In the genomic region with DNA sequence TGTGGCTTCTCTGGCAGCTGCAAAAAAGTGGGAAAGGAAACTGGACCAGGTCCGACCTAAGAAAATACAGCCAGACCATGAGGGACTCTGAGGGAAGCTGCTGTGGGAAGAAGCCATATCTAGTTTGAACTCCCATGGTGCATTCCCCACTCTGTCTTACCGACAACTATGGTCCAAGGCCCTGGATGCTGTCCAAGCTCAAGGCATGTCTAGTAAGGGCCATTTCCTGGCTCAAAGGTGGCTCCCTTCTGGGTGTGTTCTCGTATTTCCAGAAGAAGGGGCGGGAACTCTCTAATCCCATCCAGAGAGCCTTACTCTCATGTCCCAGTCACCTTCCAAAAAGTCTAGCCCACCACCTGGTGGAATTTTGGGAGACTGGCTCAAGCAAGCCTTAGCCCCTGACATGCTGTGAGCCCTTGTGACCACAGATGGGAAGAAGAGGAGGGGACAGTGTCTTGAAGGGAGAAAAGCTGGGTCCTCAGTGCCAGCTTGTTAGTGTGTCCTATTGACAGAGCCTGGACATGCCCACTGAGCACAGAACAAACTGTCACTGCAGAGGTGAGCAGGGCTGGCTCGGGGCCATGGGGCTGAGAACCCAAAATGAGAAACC, we compare ENCODE assay signal across 8 mouse cellular contexts. TPM values are rescaled to one million over a fixed set of nuclear protein-coding genes. Genes with fewer than 3 reads are reported as not detected.
DNase-seq lines count a peak whose midpoint lies in the region; ATAC-seq and TF ChIP-seq lines count a peak whose summit lies in the region.

No protein-coding gene starts in this region.

- no peak for TF ChIP-seq EP300 in liver, postnatal 0 days (IDR thresholded peaks at IDR 0.05; ENCODE audit: low read depth)

- no peaks in the 10 kb centered on the region for H3K27me3 ChIP-seq in intestine, embryonic 15.5 days (replicated peaks)
- no peaks in the 10 kb centered on the region for H3K27me3 ChIP-seq in liver, postnatal 0 days (ENCODE audit: insufficient read depth, low read length)

- WGBS in intestine, embryonic 15.5 days: 65% methylated on average over 5 of the region's 5 CpGs
- WGBS in liver, postnatal 0 days (ENCODE audit: insufficient replicate concordance): 60% methylated on average over 5 of the region's 5 CpGs

- peak overlapping the region; percentile 4; the same call in 1 of the 2 replicates for H3K4me3 ChIP-seq in left cerebral cortex, adult 2 months
- H3K4me3 ChIP-seq in intestine, embryonic 15.5 days (replicated peaks): no peak overlapping the region
- H3K4me3 ChIP-seq in liver, postnatal 0 days (ENCODE audit: low read depth, low read length): peak overlapping the region; percentile 83

- H3K9ac ChIP-seq in intestine, embryonic 15.5 days: peak overlapping the region; percentile 28; the same call in 1 of the 2 replicates
- H3K9ac ChIP-seq in liver, postnatal 0 days (replicated peaks): peak overlapping the region; percentile 26; the same call in 1 of the 2 replicates

- TF ChIP-seq CTCF in left cerebral cortex, adult 2 months (IDR thresholded peaks at IDR 0.05): no peak
- no peak for TF ChIP-seq CTCF in liver, postnatal 0 days (IDR thresholded peaks at IDR 0.05; ENCODE audit: low read depth)

- H3K36me3 ChIP-seq in intestine, embryonic 15.5 days: peaks cover 16% of the 10 kb centered on the region
- peaks cover 33% of the 10 kb centered on the region for H3K36me3 ChIP-seq in liver, postnatal 0 days (replicated peaks; ENCODE audit: insufficient read depth, low read length)

- intact Hi-C loops in left cerebral cortex, adult 2 months (cut with DNase I): no loop called here

- no peaks in the 10 kb centered on the region for H3K9me3 ChIP-seq in intestine, embryonic 15.5 days
- no peaks in the 10 kb centered on the region for H3K9me3 ChIP-seq in liver, postnatal 0 days (ENCODE audit: low read length)

- no peak overlapping the region for H3K27ac ChIP-seq in left cerebral cortex, adult 2 months
- H3K27ac ChIP-seq in intestine, embryonic 15.5 days: no peak overlapping the region
- peak overlapping the region; percentile 91 for H3K27ac ChIP-seq in liver, postnatal 0 days (ENCODE audit: low read depth)

- ATAC-seq in intestine, embryonic 15.5 days: no peak
- ATAC-seq in liver, postnatal 0 days: no peak

- DNase-seq in adrenal gland, postnatal 14 days: peak; percentile 62
- no peak for DNase-seq in adrenal gland, adult (ENCODE audit: inconsistent age in 2 of 2, low spot score in 1 of 2)
- no peak for DNase-seq in left cerebral cortex, adult 2 months (ENCODE audit: extremely low spot score in 1 of 2, low spot score in 2 of 2)
- DNase-seq in left cerebral cortex, adult 9 months (ENCODE audit: low spot score in 2 of 2): no peak
- no peak for DNase-seq in liver, postnatal 0 days
- no peak for DNase-seq in retina, postnatal 1 day
- no peak for DNase-seq in spleen, adult 18-20 months

- peaks cover 30% of the 10 kb centered on the region for H3K4me1 ChIP-seq in intestine, embryonic 15.5 days (replicated peaks)
- H3K4me1 ChIP-seq in liver, postnatal 0 days (ENCODE audit: insufficient read depth): peaks cover 33% of the 10 kb centered on the region

- peak overlapping the region; percentile 96 for H3K4me2 ChIP-seq in intestine, embryonic 15.5 days (replicated peaks)
- peak overlapping the region; percentile 93 for H3K4me2 ChIP-seq in liver, postnatal 0 days (ENCODE audit: low read depth, low read length)

RNA-seq across cellular contexts. Expression of a gene that starts 2.6 kb away (rescaled TPM):
- total RNA-seq in adrenal gland, postnatal 14 days (2021): 25.5 and 29.9 TPM in 2 replicates
- total RNA-seq in left cerebral cortex, adult 2 months (2021): 10 to 100 TPM; 25.6 to 26.1 TPM
- polyA plus RNA-seq in intestine, embryonic 15.5 days (2015; fragmentation: Nextera tagmentation; extraction: Ambion mirVana): 16.0 and 17.0 TPM in 2 replicates
- 8.8 and 8.9 TPM in 2 replicates for polyA plus RNA-seq in liver, postnatal 0 days (2015; fragmentation: Nextera tagmentation; extraction: Ambion mirVana)

RNA-seq across cellular contexts. Expression of a gene that starts 26.0 kb away (rescaled TPM):
- 24.4 and 26.8 TPM in 2 replicates for total RNA-seq in adrenal gland, postnatal 14 days (2021)
- total RNA-seq in left cerebral cortex, adult 2 months (2021): 10 to 100 TPM; 55.5 to 59.1 TPM
- 27.2 and 28.3 TPM in 2 replicates for polyA plus RNA-seq in intestine, embryonic 15.5 days (2015; fragmentation: Nextera tagmentation; extraction: Ambion mirVana)
- polyA plus RNA-seq in liver, postnatal 0 days (2015; fragmentation: Nextera tagmentation; extraction: Ambion mirVana): 14.3 and 14.8 TPM in 2 replicates

RNA-seq across cellular contexts. Expression of a gene that starts 26.0 kb away (rescaled TPM):
- total RNA-seq in adrenal gland, postnatal 14 days (2021): 0.11 TPM in 1 of 2 replicates, not detected in the other
- 1 to 10 TPM; 4.8 to 4.9 TPM for total RNA-seq in left cerebral cortex, adult 2 months (2021)
- 0.16 and 0.35 TPM in 2 replicates for polyA plus RNA-seq in intestine, embryonic 15.5 days (2015; fragmentation: Nextera tagmentation; extraction: Ambion mirVana)
- polyA plus RNA-seq in liver, postnatal 0 days (2015; fragmentation: Nextera tagmentation; extraction: Ambion mirVana): 0.11 and 0.15 TPM in 2 replicates

RNA-seq across cellular contexts. Expression of a gene that starts 31.8 kb away (rescaled TPM):
- 16.4 and 23.5 TPM in 2 replicates for total RNA-seq in adrenal gland, postnatal 14 days (2021)
- 10 to 100 TPM; 88.5 to 98.9 TPM for total RNA-seq in left cerebral cortex, adult 2 months (2021)
- 39.9 and 40.0 TPM in 2 replicates for polyA plus RNA-seq in intestine, embryonic 15.5 days (2015; fragmentation: Nextera tagmentation; extraction: Ambion mirVana)
- 4.9 and 10.0 TPM in 2 replicates for polyA plus RNA-seq in liver, postnatal 0 days (2015; fragmentation: Nextera tagmentation; extraction: Ambion mirVana)

RNA-seq across cellular contexts. Expression of a gene that starts 41.8 kb away (rescaled TPM):
- 147 and 153 TPM in 2 replicates for total RNA-seq in adrenal gland, postnatal 14 days (2021)
- total RNA-seq in left cerebral cortex, adult 2 months (2021): 100 to 1,000 TPM; 445 to 469 TPM
- polyA plus RNA-seq in intestine, embryonic 15.5 days (2015; fragmentation: Nextera tagmentation; extraction: Ambion mirVana): 201 and 207 TPM in 2 replicates
- polyA plus RNA-seq in liver, postnatal 0 days (2015; fragmentation: Nextera tagmentation; extraction: Ambion mirVana): 85.3 and 96.0 TPM in 2 replicates
